Mouse (Mus musculus) ES-E14 (cell line): Measurements from ENCODE around the gene Hist2h3b.

Source experiments
- CHD2 ChIP-seq: IDR thresholded peaks from 2 replicates; pipeline ENCODE4 v1.6.1; 2014; ENCODE audit warnings: mild to moderate bottlenecking, low read depth, low read length, inconsistent platforms
- HCFC1 ChIP-seq: IDR thresholded peaks from 2 replicates; pipeline ENCODE4 v1.6.1; 2012; ENCODE audit warnings: low read length, inconsistent platforms, borderline replicate concordance; ENCODE audit not compliant: insufficient read depth
- ZC3H11A ChIP-seq: IDR thresholded peaks from 2 replicates; pipeline ENCODE4 v1.6.1; 2012; ENCODE audit warnings: low read depth, mild to moderate bottlenecking, inconsistent platforms, low read length, borderline replicate concordance
- ZNF384 ChIP-seq: IDR thresholded peaks from 2 replicates; pipeline ENCODE4 v1.6.1; 2012; ENCODE audit warnings: low read depth, low read length, inconsistent platforms

DNA sequence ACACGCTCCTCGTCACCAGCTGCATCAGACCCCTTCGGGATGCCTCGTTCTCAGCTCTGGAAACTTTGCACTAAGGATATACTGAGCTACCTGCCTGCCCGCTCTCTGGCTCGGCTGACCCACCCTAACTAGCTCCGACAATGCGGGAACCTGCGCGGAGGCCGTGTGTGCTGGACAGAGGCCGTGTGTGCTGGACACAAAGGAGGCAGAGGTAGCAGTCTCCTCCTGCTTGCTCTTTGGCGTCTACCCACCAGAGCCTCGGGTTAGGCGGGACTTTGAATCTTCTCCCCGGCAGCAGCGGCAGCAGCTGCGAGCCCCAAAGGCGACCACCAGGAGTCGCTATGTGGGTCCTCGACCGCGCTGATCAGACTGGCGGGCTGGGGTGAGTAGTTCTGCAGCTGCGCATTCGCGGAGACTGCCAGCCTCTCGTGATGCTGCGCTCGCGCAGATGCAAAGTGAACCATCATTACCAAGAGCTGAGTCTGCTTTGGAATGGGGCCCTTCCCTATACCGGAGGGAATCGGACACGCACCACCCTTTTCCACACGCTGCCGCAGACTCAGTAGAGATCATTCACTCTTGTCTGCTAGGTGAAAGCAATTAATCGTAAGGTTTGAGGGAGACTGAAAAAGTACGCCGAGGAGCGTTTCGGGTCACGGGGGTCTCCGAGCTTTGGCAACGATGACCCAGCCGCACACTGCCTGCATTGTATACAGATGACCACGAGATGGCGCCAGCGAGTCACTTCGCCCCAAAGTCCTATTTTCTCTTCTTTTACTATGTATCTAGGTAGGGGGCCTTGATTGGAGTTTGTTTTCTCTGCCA lies 9.6 kb downstream of the Hist2h3b start:
- TF ChIP-seq ZC3H11A (0 out of 2 replicates have a peak, but pooled peaks have one; percentile 30), HCFC1 (peak; percentile 39; the same call in 1 of the 2 replicates), CHD2 (no peak), ZNF384 (no peak)
